Mouse (Mus musculus) brain, embryonic 14.5 days (tissue): ENCODE results near the gene Surf2.

ENCODE experiments used
- CTCF ChIP-seq: fragments of 200-500 bp; IDR thresholded peaks from 2 replicates; pipeline ENCODE4 v1.5.1; 2012; ENCODE audit warnings: inconsistent platforms, mild to moderate bottlenecking, moderate library complexity, borderline replicate concordance; ENCODE audit not compliant: insufficient read depth, insufficient read length; ENCODE audit errors: extremely low read depth
- POLR2A ChIP-seq: fragments of 200-500 bp; IDR thresholded peaks from 2 replicates; pipeline ENCODE4 v1.6.1; 2012; ENCODE audit warnings: mild to moderate bottlenecking, inconsistent platforms, borderline replicate concordance; ENCODE audit not compliant: poor library complexity, insufficient read depth, insufficient read length, severe bottlenecking; ENCODE audit errors: extremely low read depth

DNA sequence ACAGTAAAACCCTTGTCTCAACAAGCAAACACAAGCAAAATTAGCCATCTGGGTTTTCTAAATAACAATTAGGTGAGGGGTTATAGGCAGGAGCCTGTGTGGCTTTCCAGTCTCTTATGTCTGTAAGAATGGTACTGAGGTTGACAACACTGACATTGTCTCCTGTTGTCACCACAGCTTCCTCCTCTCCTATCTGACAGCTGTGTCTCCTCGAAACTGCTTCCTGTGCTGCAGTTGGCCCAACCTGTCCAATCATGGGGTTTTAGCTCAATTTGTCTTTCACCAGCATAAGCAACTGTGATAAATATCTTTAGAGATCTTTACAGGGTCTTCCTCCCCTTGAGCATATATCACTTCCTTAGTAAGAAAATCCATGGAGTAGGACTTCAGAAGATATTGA lies 20.3 kb downstream of the Surf2 start:
- TF ChIP-seq CTCF (no peak), POLR2A (no peak)
